Mouse (Mus musculus) olfactory bulb, adult 2 months (tissue): ENCODE data around the gene Sgf29. TPM values are rescaled to one million over a fixed set of nuclear protein-coding genes. Genes with fewer than 3 reads are reported as not detected.

Experiments used
- H3K27ac ChIP-seq: fragments of 200-500 bp; 2 replicates; pipeline ENCODE4 v1.5.1; 2012; ENCODE audit warnings: low read depth, low read length; ENCODE audit not compliant: insufficient read depth
- H3K4me1 ChIP-seq: fragments of 200-500 bp; 2 replicates; pipeline ENCODE4 v1.6.1; 2012; ENCODE audit warnings: low read length; ENCODE audit not compliant: control insufficient read depth, insufficient read depth
- H3K4me3 ChIP-seq: fragments of 200-500 bp; 2 replicates; pipeline ENCODE4 v1.5.1; 2012; ENCODE audit warnings: mild to moderate bottlenecking, low read depth, low read length, moderate library complexity; ENCODE audit not compliant: insufficient read depth
- CTCF ChIP-seq: fragments of 200-500 bp; IDR thresholded peaks from 2 replicates; pipeline ENCODE4 v1.5.1; 2012; ENCODE audit warnings: low read depth, mild to moderate bottlenecking, low read length, moderate library complexity; ENCODE audit not compliant: insufficient read depth
- POLR2A ChIP-seq: fragments of 200-500 bp; IDR thresholded peaks from 2 replicates; pipeline ENCODE4 v1.6.1; 2012; ENCODE audit warnings: mild to moderate bottlenecking, low read depth, low read length, moderate library complexity; ENCODE audit not compliant: insufficient read depth
- WGBS: fragments of 180-500 bp; shearing (Covaris S2); methylation state at CpG from one replicate; pipeline ENCODE4 v1.1.7; 2018; 5-methylcytosine and 5-hydroxymethylcytosine counted together
- polyA plus RNA-seq: library from polyadenylated mRNA; stranded (reverse); fragments of >200 nt; gene quantifications from 2 replicates; pipeline ENCODE4 v1.2.4, GENCODE M21; 2012; ENCODE audit warnings: low replicate concordance; ENCODE audit not compliant: missing spikeins, insufficient read depth, insufficient read length

The Sgf29 gene
- polyA plus RNA-seq, 1 experiment = not detected

GRCm38 (mm10) chr7:126707442-126708174, 58.5 kb downstream of the Sgf29 start, which contains the start of gene Coro1a:
Gene Coro1a, minus strand, starts transcription at chr7:126707787.
- H3K4me1 ChIP-seq = peaks cover 20% of the 10 kb centered on the region
- TF ChIP-seq CTCF (no peak), POLR2A (no peak)
- H3K4me3 ChIP-seq = no peak within 1 kb of the TSS
- 90% methylated on average over 19 of the region's 19 CpGs for WGBS
- H3K27ac ChIP-seq = no peak within 1 kb of the TSS

GRCm38 (mm10) chr7:126708175-126708952, 59.3 kb downstream of the Sgf29 start:
- Histone ChIP-seq H3K4me3 (no peak overlapping the region), H3K4me1 (peaks cover 15% of the 10 kb centered on the region), H3K27ac (no peak overlapping the region)
- no peak for TF ChIP-seq POLR2A
- no peak for TF ChIP-seq CTCF
- WGBS = 86% methylated on average over 10 of the region's 10 CpGs

DNA sequence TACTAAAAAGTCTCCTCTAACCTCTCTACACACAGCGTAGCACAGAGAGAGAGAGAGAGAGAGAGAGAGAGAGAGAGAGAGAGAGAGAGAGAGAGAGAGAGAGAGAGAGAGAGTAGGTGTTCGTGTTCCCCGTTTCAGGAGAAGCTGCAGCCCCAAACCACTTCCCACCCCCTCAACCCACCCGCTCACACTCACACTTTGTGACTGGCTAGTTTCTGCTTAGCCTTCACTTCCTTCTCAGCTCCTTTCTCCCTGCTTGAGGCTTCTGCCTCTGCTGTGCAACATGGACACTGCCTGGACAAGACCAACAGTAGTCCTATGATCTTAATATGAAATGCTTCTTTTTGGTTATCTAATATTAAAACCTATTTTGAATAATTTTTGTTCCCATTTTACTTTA, 61.2 kb downstream of the Sgf29 start:
- Histone ChIP-seq H3K4me3 (no peak overlapping the region), H3K4me1 (0 out of 2 replicates have a peak, but pooled peaks cover under 1% of the 10 kb centered on the region), H3K27ac (no peak overlapping the region)
- TF ChIP-seq CTCF = no peak
- TF ChIP-seq POLR2A = no peak
- 61% methylated on average over 4 of the region's 4 CpGs for WGBS

DNA sequence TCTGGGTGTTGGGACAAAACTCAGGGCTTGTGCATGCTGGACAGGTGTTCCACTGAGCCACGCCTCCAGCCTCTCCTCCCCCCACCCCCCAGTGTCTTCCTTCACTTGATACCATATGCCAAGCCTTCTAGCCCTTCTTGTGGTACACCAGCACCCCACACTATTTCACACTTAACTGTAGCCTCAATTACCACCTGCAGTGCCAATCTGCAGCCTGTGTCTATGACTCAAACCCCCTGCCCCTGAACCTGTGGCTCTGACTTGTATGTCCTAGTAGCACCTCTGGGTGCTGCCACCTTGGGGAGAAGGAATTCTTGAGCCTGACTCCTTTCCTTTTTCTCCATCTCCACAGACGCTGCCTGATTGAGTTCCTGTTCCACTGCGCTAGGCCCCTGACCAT, 62.8 kb downstream of the Sgf29 start:
- 82% methylated on average over 3 of the region's 3 CpGs for WGBS

GRCm38 (mm10) chr7:126715679-126716078, 66.6 kb downstream of the Sgf29 start:
- 81% methylated on average over 4 of the region's 4 CpGs for WGBS
- TF ChIP-seq CTCF (no peak), POLR2A (no peak)
- Histone ChIP-seq H3K4me1 (no peaks in the 10 kb centered on the region), H3K27ac (no peak overlapping the region), H3K4me3 (no peak overlapping the region)

More for the DNA sequence above, 62.8 kb downstream of the Sgf29 start:
- TF ChIP-seq POLR2A (no peak), CTCF (no peak)
- Histone ChIP-seq H3K4me1 (no peaks in the 10 kb centered on the region), H3K4me3 (no peak overlapping the region), H3K27ac (no peak overlapping the region)

DNA sequence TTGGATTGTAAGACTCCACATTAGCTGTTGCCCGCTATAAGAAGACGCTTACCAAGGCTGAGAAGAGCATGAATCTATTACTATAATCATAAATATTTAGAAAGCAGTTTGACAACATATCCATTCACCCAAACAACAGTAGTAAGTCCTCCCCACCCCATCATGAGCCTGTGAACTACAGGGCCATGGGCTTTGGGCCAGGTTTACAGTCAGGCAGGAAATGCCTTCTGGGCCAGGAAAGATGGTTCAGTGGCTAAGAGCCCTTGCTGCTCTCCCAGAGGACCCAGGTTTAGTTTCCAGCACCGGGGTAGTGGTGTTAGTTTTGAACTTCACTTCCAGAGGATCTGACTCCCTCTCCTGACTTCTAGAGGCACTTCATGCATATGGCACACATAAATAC, 68.5 kb downstream of the Sgf29 start:
- Histone ChIP-seq H3K27ac (no peak overlapping the region), H3K4me3 (no peak overlapping the region), H3K4me1 (no peaks in the 10 kb centered on the region)
- WGBS = 87% methylated on average over 3 of the region's 3 CpGs
- TF ChIP-seq CTCF (no peak), POLR2A (no peak)

DNA sequence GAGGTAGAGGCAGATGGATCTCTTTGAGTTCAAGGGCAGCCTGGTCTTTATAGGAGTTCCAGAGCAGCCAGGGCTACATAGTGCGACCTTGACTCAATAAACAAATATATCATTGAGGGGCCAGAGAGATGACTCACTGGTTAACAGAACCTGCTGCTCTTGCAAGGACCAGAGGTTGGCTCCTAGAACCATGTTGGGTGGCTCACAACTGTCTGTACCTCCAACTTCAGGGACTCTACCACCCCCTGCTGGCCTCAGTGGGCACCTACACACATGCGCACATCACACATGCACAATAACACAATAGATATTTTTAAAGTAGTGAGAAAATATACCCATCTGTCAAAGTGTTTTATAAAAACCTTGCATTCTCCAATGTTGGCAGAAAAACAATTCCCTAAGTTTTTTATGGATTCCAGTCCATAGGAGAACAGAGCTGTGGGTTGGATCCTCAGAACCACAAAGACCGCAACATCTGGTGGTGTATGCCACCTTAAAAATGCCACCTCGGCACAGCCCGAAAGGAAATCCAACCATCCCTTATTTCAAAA, 69.8 kb downstream of the Sgf29 start:
- Histone ChIP-seq H3K4me3 (no peak overlapping the region), H3K27ac (no peak overlapping the region), H3K4me1 (no peaks in the 10 kb centered on the region)
- WGBS = 91% methylated on average over 5 of the region's 5 CpGs
- no peak for TF ChIP-seq CTCF
- no peak for TF ChIP-seq POLR2A

DNA sequence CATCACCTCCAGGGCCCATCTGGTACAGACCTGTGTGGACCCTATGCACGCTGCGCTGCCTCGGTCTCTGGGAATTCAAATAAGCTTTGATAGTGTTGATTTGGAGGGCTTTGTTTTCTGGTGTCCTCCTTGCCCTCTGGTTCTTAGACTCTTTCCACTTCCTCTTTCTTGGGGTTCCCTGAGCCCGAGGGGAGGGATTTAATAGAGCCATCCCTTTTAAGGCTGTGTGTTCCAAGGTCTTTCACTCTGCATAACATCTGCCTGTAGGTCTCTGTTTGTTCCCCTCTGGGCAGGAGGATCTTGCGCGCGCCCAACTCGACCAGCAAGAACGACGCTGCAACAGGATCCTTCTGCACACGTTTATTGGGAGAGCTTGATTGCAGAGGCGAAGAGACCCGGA, 72.5 kb downstream of the Sgf29 start:
- WGBS = 90% methylated on average over 13 of the region's 13 CpGs
- no peak overlapping the region for H3K27ac ChIP-seq
- H3K4me1 ChIP-seq = no peaks in the 10 kb centered on the region
- H3K4me3 ChIP-seq = no peak overlapping the region
- TF ChIP-seq CTCF = no peak
- no peak for TF ChIP-seq POLR2A

Other genes with a start within 250 kb of the Sgf29 start
- not detected in 2 replicates for gene Cd19, start 234.4 kb upstream of the Sgf29 start, polyA plus RNA-seq
- not detected in 2 replicates for gene Rabep2, start 220.6 kb upstream of the Sgf29 start, polyA plus RNA-seq
- not detected in 2 replicates for gene Atp2a1, start 186.2 kb upstream of the Sgf29 start, polyA plus RNA-seq
- gene Sh2b1, start 173.9 kb upstream of the Sgf29 start, polyA plus RNA-seq = not detected in 2 replicates
- gene Tufm, start 161.9 kb upstream of the Sgf29 start, polyA plus RNA-seq = not detected in 2 replicates
- 471 TPM in 1 of 2 replicates, not detected in the other for gene Atxn2l, start 145.9 kb upstream of the Sgf29 start, polyA plus RNA-seq
- 330 TPM in 1 of 2 replicates, not detected in the other for gene Eif3c, start 82.9 kb upstream of the Sgf29 start, polyA plus RNA-seq
- gene Apobr, start 64.4 kb upstream of the Sgf29 start, polyA plus RNA-seq = not detected in 2 replicates
- not detected in 2 replicates for gene Cln3, start 63.5 kb upstream of the Sgf29 start, polyA plus RNA-seq
- gene Il27, start 54.4 kb upstream of the Sgf29 start, polyA plus RNA-seq = not detected in 2 replicates
- not detected in 2 replicates for gene Nupr1, start 18.4 kb upstream of the Sgf29 start, polyA plus RNA-seq
- gene Sult1a1, start 27.1 kb downstream of the Sgf29 start, polyA plus RNA-seq = not detected in 2 replicates
- gene Bola2, start 46.1 kb downstream of the Sgf29 start, polyA plus RNA-seq = not detected in 2 replicates
- gene Slx1b, start 46.5 kb downstream of the Sgf29 start, polyA plus RNA-seq = not detected in 2 replicates
- 309 and 598 TPM in 2 replicates for gene Coro1a, start 58.5 kb downstream of the Sgf29 start, polyA plus RNA-seq
- 208 and 343 TPM in 2 replicates for gene Mapk3, start 110.3 kb downstream of the Sgf29 start, polyA plus RNA-seq
- not detected in 2 replicates for gene Gdpd3, start 117.0 kb downstream of the Sgf29 start, polyA plus RNA-seq
- not detected in 2 replicates for gene Ypel3, start 127.6 kb downstream of the Sgf29 start, polyA plus RNA-seq
- gene Tbx6, start 132.2 kb downstream of the Sgf29 start, polyA plus RNA-seq = not detected in 2 replicates
- not detected in 2 replicates for gene Ppp4c, start 143.2 kb downstream of the Sgf29 start, polyA plus RNA-seq
- gene Fam57b, start 148.4 kb downstream of the Sgf29 start, polyA plus RNA-seq = not detected in 2 replicates
- not detected in 2 replicates for gene 4930451I11Rik, start 182.3 kb downstream of the Sgf29 start, polyA plus RNA-seq
- not detected in 2 replicates for gene Doc2a, start 198.1 kb downstream of the Sgf29 start, polyA plus RNA-seq
- gene Hirip3, start 212.7 kb downstream of the Sgf29 start, polyA plus RNA-seq = not detected in 2 replicates
- gene Ino80e, start 213.1 kb downstream of the Sgf29 start, polyA plus RNA-seq = not detected in 2 replicates
- not detected in 2 replicates for gene Taok2, start 235.4 kb downstream of the Sgf29 start, polyA plus RNA-seq